Mouse (Mus musculus): Measurements from ENCODE around the gene Ubqln1. TPM values are rescaled to one million over a fixed set of nuclear protein-coding genes. Genes with fewer than 3 reads are reported as not detected.

Gene Ubqln1
- polyA plus RNA-seq, 1 experiment from 2014 or later, result 71.6 TPM

- Histone ChIP-seq H3K9ac (ENCODE audit: low read depth, low read length) (no peak overlapping the region), H3K4me2 (no peak overlapping the region), H3K4me3 (ENCODE audit: low read depth, low read length) (no peak overlapping the region), H3K4me1 (ENCODE audit: control insufficient read depth, insufficient read depth, low read length) (no peaks in the 10 kb centered on the region; the same call in 1 of the 2 replicates), H3K27me3 (ENCODE audit: control insufficient read depth, insufficient read depth, low read length) (no peaks in the 10 kb centered on the region), H3K9me3 (replicated peaks; ENCODE audit: control insufficient read depth, low read length) (no peaks in the 10 kb centered on the region), H3K36me3 (ENCODE audit: control insufficient read depth, insufficient read depth, low read length) (no peaks in the 10 kb centered on the region), H3K27ac (ENCODE audit: low read depth, low read length) (no peak overlapping the region)
- ATAC-seq (replicated peaks; ENCODE audit: insufficient number of reproducible peaks, low FRiP score, low TSS enrichment), result no peak
- 80% methylated on average over 4 of the region's 4 CpGs for WGBS (ENCODE audit: insufficient replicate concordance)
Measured at GRCm38 (mm10) chr13:58206084-58206483, 9.4 kb downstream of the Ubqln1 start.

GRCm38 (mm10) chr13:58204986-58205385 lies 10.5 kb downstream of the Ubqln1 start:
- Histone ChIP-seq H3K9ac (ENCODE audit: low read depth, low read length) (no peak overlapping the region), H3K27ac (ENCODE audit: low read depth, low read length) (no peak overlapping the region), H3K27me3 (ENCODE audit: control insufficient read depth, insufficient read depth, low read length) (no peaks in the 10 kb centered on the region), H3K4me3 (ENCODE audit: low read depth, low read length) (no peak overlapping the region), H3K4me1 (ENCODE audit: control insufficient read depth, insufficient read depth, low read length) (no peaks in the 10 kb centered on the region), H3K36me3 (ENCODE audit: control insufficient read depth, insufficient read depth, low read length) (no peaks in the 10 kb centered on the region), H3K9me3 (replicated peaks; ENCODE audit: control insufficient read depth, low read length) (no peaks in the 10 kb centered on the region), H3K4me2 (no peak overlapping the region)
- ATAC-seq (replicated peaks; ENCODE audit: insufficient number of reproducible peaks, low FRiP score, low TSS enrichment), result no peak
- WGBS (ENCODE audit: insufficient replicate concordance), result 62% methylated on average over 4 of the region's 4 CpGs

GRCm38 (mm10) chr13:58204202-58204601 lies 11.3 kb downstream of the Ubqln1 start:
- Histone ChIP-seq H3K9me3 (replicated peaks; ENCODE audit: control insufficient read depth, low read length) (no peaks in the 10 kb centered on the region), H3K4me1 (ENCODE audit: control insufficient read depth, insufficient read depth, low read length) (no peaks in the 10 kb centered on the region), H3K4me2 (no peak overlapping the region), H3K27ac (ENCODE audit: low read depth, low read length) (no peak overlapping the region), H3K27me3 (ENCODE audit: control insufficient read depth, insufficient read depth, low read length) (no peaks in the 10 kb centered on the region), H3K9ac (ENCODE audit: low read depth, low read length) (no peak overlapping the region), H3K36me3 (ENCODE audit: control insufficient read depth, insufficient read depth, low read length) (no peaks in the 10 kb centered on the region), H3K4me3 (ENCODE audit: low read depth, low read length) (no peak overlapping the region)
- ATAC-seq (replicated peaks; ENCODE audit: insufficient number of reproducible peaks, low FRiP score, low TSS enrichment), result no peak
- 93% methylated on average over 3 of the region's 3 CpGs for WGBS (ENCODE audit: insufficient replicate concordance)

- H3K9ac ChIP-seq (ENCODE audit: low read depth, low read length), result no peak overlapping the region
- H3K4me3 ChIP-seq (ENCODE audit: low read depth, low read length), result no peak overlapping the region
- H3K27me3 ChIP-seq (ENCODE audit: control insufficient read depth, insufficient read depth, low read length), result no peaks in the 10 kb centered on the region
- H3K4me2 ChIP-seq, result no peak overlapping the region
- H3K9me3 ChIP-seq (replicated peaks; ENCODE audit: control insufficient read depth, low read length), result no peaks in the 10 kb centered on the region
- H3K27ac ChIP-seq (ENCODE audit: low read depth, low read length), result no peak overlapping the region
- peaks cover 3% of the 10 kb centered on the region; the same call in 1 of the 2 replicates for H3K4me1 ChIP-seq (ENCODE audit: control insufficient read depth, insufficient read depth, low read length)
- ATAC-seq (replicated peaks; ENCODE audit: insufficient number of reproducible peaks, low FRiP score, low TSS enrichment), result no peak
- WGBS (ENCODE audit: insufficient replicate concordance), result 81% methylated on average over 1 of the region's 1 CpGs
- H3K36me3 ChIP-seq (ENCODE audit: control insufficient read depth, insufficient read depth, low read length), result no peaks in the 10 kb centered on the region
Measured at GRCm38 (mm10) chr13:58202903-58203302, 12.6 kb downstream of the Ubqln1 start.

GRCm38 (mm10) chr13:58201908-58202307 lies 13.5 kb downstream of the Ubqln1 start:
- no peak overlapping the region for H3K27ac ChIP-seq (ENCODE audit: low read depth, low read length)
- no peaks in the 10 kb centered on the region for H3K27me3 ChIP-seq (ENCODE audit: control insufficient read depth, insufficient read depth, low read length)
- H3K36me3 ChIP-seq (ENCODE audit: control insufficient read depth, insufficient read depth, low read length), result no peaks in the 10 kb centered on the region
- H3K4me3 ChIP-seq (ENCODE audit: low read depth, low read length), result no peak overlapping the region
- no peak overlapping the region for H3K4me2 ChIP-seq
- H3K4me1 ChIP-seq (ENCODE audit: control insufficient read depth, insufficient read depth, low read length), result peaks cover 5% of the 10 kb centered on the region; the same call in 1 of the 2 replicates
- 92% methylated on average over 3 of the region's 3 CpGs for WGBS (ENCODE audit: insufficient replicate concordance)
- ATAC-seq (replicated peaks; ENCODE audit: insufficient number of reproducible peaks, low FRiP score, low TSS enrichment), result no peak
- H3K9me3 ChIP-seq (replicated peaks; ENCODE audit: control insufficient read depth, low read length), result no peaks in the 10 kb centered on the region
- H3K9ac ChIP-seq (ENCODE audit: low read depth, low read length), result no peak overlapping the region

- H3K36me3 ChIP-seq (ENCODE audit: control insufficient read depth, insufficient read depth, low read length), result no peaks in the 10 kb centered on the region
- H3K4me2 ChIP-seq, result no peak overlapping the region
- no peak overlapping the region for H3K9ac ChIP-seq (ENCODE audit: low read depth, low read length)
- 86% methylated on average over 6 of the region's 6 CpGs for WGBS (ENCODE audit: insufficient replicate concordance)
- H3K27me3 ChIP-seq (ENCODE audit: control insufficient read depth, insufficient read depth, low read length), result no peaks in the 10 kb centered on the region
- no peak overlapping the region for H3K4me3 ChIP-seq (ENCODE audit: low read depth, low read length)
- H3K9me3 ChIP-seq (replicated peaks; ENCODE audit: control insufficient read depth, low read length), result no peaks in the 10 kb centered on the region
- no peak overlapping the region for H3K27ac ChIP-seq (ENCODE audit: low read depth, low read length)
- ATAC-seq (replicated peaks; ENCODE audit: insufficient number of reproducible peaks, low FRiP score, low TSS enrichment), result no peak
- peaks cover 5% of the 10 kb centered on the region; the same call in 1 of the 2 replicates for H3K4me1 ChIP-seq (ENCODE audit: control insufficient read depth, insufficient read depth, low read length)
Measured at GRCm38 (mm10) chr13:58201343-58201742, 14.1 kb downstream of the Ubqln1 start.

GRCm38 (mm10) chr13:58197981-58198640 lies 17.3 kb downstream of the Ubqln1 start:
- no peak for ATAC-seq (replicated peaks; ENCODE audit: insufficient number of reproducible peaks, low FRiP score, low TSS enrichment)
- Histone ChIP-seq H3K9ac (ENCODE audit: low read depth, low read length) (no peak overlapping the region), H3K4me1 (ENCODE audit: control insufficient read depth, insufficient read depth, low read length) (peaks cover 5% of the 10 kb centered on the region; the same call in 1 of the 2 replicates), H3K36me3 (ENCODE audit: control insufficient read depth, insufficient read depth, low read length) (no peaks in the 10 kb centered on the region), H3K27me3 (ENCODE audit: control insufficient read depth, insufficient read depth, low read length) (no peaks in the 10 kb centered on the region), H3K27ac (ENCODE audit: low read depth, low read length) (no peak overlapping the region), H3K9me3 (replicated peaks; ENCODE audit: control insufficient read depth, low read length) (no peaks in the 10 kb centered on the region), H3K4me3 (ENCODE audit: low read depth, low read length) (no peak overlapping the region), H3K4me2 (no peak overlapping the region)
- 69% methylated on average over 7 of the region's 7 CpGs for WGBS (ENCODE audit: insufficient replicate concordance)

GRCm38 (mm10) chr13:58197211-58197610 lies 18.2 kb downstream of the Ubqln1 start:
- ATAC-seq (replicated peaks; ENCODE audit: insufficient number of reproducible peaks, low FRiP score, low TSS enrichment), result no peak
- no peak overlapping the region for H3K9ac ChIP-seq (ENCODE audit: low read depth, low read length)
- H3K36me3 ChIP-seq (ENCODE audit: control insufficient read depth, insufficient read depth, low read length), result no peaks in the 10 kb centered on the region
- no peaks in the 10 kb centered on the region for H3K9me3 ChIP-seq (replicated peaks; ENCODE audit: control insufficient read depth, low read length)
- H3K4me3 ChIP-seq (ENCODE audit: low read depth, low read length), result no peak overlapping the region
- no peak overlapping the region for H3K4me2 ChIP-seq
- WGBS (ENCODE audit: insufficient replicate concordance), result 72% methylated on average over 3 of the region's 3 CpGs
- no peaks in the 10 kb centered on the region for H3K27me3 ChIP-seq (ENCODE audit: control insufficient read depth, insufficient read depth, low read length)
- no peak overlapping the region for H3K27ac ChIP-seq (ENCODE audit: low read depth, low read length)
- peaks cover 5% of the 10 kb centered on the region; the same call in 1 of the 2 replicates for H3K4me1 ChIP-seq (ENCODE audit: control insufficient read depth, insufficient read depth, low read length)

- no peak overlapping the region for H3K27ac ChIP-seq (ENCODE audit: low read depth, low read length)
Measured at GRCm38 (mm10) chr13:58194908-58195307, 20.5 kb downstream of the Ubqln1 start.

More at GRCm38 (mm10) chr13:58194908-58195307, 20.5 kb downstream of the Ubqln1 start:
- Histone ChIP-seq H3K27me3 (ENCODE audit: control insufficient read depth, insufficient read depth, low read length) (no peaks in the 10 kb centered on the region), H3K4me3 (ENCODE audit: low read depth, low read length) (no peak overlapping the region), H3K4me2 (no peak overlapping the region), H3K4me1 (ENCODE audit: control insufficient read depth, insufficient read depth, low read length) (peaks cover 5% of the 10 kb centered on the region; the same call in 1 of the 2 replicates), H3K9ac (ENCODE audit: low read depth, low read length) (no peak overlapping the region), H3K36me3 (ENCODE audit: control insufficient read depth, insufficient read depth, low read length) (peaks cover 15% of the 10 kb centered on the region), H3K9me3 (replicated peaks; ENCODE audit: control insufficient read depth, low read length) (no peaks in the 10 kb centered on the region)
- 88% methylated on average over 3 of the region's 3 CpGs for WGBS (ENCODE audit: insufficient replicate concordance)
- no peak for ATAC-seq (replicated peaks; ENCODE audit: insufficient number of reproducible peaks, low FRiP score, low TSS enrichment)
